Mouse (Mus musculus) left cerebral cortex, postnatal 36 days (tissue): ENCODE results near the gene Ltc4s. TPM values are rescaled to one million over a fixed set of nuclear protein-coding genes. Genes with fewer than 3 reads are reported as not detected.
A peak's percentile ranks its signal among the peaks of the same experiment; 100 is the strongest.

ENCODE experiments used
- DNase-seq, 2 experiments: peaks; one replicate each; pipeline ENCODE4 v3.0.0; 2021 to 2022; ENCODE audit warnings: low spot score in 2 of 2, mixed read lengths in 1 of 2
- intact Hi-C: fragments of 180-260 bp; cut with DNase I; formaldehyde crosslinking; loops from one replicate; pipeline ENCODE4 v1.15.1; 2025
- total RNA-seq, 2 experiments: library from RNA; stranded (reverse); gene quantifications; 2 replicates each; pipeline ENCODE4 v1.2.3; 2021

The Ltc4s gene
- total RNA-seq, 2 experiments from 2014 or later, result 7.7 to 10.9 TPM

DNA sequence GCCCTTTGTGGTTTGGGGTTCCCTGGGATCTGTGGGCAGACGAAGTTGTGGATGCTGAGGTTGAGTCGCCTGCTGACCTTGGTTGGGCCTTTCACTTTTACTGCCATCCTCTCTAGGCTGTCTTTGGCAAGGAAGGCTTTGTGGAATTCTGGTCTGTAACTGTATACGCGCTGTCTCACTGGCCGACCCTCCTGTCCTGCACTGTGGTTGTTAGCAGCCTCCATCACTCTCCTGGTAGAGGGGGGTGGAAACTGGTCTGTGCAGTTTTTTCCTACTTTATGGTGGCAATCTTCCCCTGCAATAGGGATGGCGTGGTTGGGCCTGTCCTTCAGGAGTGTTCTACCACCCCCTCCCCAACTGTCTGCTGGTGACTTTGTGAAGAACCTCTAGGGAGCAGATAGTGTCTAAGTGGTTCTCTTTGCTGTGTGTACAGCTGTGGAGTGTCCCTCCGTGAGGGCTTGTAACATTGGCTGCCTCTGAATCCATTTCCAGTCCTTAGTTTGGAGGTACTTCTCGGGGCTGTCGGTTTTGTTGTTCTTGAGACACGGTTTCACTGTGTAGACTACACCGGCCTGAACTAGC lies 14.4 kb upstream of the Ltc4s start:
- no peak for DNase-seq
- intact Hi-C loops, result no loop called here

DNA sequence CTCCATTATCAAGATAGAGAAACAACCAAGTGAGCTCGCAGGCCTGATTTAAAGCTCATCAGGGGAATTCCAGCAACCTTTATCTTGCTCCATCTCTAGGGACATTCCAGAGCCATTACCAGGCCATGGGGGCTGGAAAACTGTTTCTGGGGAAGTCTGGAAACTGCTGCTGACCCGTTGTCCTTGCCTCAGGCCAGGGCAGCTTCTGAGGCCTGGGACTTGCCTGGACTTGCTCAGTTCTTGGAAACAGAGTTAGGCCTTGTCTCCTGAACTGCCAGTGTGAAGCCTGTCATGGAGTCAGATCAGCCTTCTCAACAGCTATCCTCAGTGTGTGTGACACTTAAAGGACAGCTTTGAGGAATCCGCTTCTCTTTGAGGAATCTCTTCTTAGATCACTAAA lies 13.8 kb upstream of the Ltc4s start:
- intact Hi-C loops, result no loop called here
- DNase-seq, result no peak

DNA sequence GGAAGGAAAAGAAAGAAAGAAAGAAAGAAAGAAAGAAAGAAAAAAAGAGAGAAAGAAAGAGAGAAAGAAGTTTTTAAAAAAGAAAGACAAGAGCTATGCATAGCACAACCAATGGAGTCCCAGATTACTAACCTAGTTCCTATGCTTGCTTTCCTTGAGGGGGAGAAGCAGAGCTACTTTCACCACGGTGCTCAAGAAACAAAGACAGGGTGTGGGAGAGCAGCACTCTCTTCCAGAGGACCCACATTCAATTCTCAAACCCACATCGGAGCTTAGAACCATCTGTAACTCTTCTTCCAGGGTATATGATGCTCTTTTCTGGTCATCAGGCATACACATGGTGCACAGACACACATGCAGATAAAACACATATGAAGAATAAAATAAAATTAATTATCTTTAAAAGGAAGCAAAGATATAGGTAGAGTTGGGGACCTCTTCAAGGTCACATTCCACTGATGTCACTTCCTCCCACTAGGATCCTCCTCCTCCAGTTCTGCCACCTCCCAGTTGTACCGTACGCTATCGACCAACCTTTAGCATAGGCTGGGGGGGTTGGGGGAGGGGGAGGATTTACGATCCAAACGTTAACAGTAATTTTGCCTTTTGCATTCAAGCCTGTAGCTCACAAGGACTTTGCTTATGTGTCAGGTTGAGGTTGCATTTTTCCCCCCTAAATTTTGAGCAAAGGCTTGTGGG lies 10.2 kb upstream of the Ltc4s start:
- no peak for DNase-seq
- intact Hi-C loops, result no loop called here

DNA sequence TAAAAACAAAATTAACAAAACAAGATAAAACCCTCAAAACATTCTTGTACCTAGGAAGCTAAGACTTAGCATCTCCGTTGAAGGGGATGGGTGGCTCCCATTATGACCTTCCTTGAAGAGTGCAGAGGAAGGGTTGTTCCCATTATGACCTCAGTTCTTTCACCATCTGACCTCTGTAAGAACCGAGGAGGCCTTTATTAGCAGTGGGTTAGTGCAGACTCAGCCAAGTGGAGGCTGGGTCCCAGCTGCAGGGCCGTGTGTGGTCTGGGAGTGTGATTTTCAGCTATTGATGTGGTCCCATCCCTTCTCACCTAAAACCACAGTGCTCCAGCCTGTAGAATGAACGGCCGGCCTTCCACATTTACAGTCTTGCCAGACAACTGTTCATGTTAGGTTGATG lies 6.9 kb upstream of the Ltc4s start:
- DNase-seq, result no peak
- intact Hi-C loops, result no loop called here

DNA sequence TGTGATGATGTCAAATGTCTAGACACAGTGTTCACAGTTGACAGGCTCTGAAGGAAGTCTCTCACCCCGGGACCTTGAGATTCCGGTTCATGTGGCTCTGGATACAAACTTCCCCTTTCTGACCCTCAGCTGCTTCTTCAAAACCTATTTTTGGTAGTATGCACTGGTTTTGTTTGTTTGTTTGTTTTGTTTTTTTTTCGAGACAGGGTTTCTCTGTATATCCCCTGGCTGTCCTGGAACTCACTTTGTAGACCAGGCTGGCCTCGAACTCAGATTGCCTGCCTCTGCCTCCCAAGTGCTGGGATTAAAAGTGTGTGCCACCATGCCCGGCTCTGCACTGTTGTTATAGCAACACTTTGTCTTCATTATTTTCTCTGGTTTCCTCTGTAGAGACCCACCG lies 5.5 kb upstream of the Ltc4s start:
- no peak for DNase-seq
- intact Hi-C loops, result no loop called here

DNA sequence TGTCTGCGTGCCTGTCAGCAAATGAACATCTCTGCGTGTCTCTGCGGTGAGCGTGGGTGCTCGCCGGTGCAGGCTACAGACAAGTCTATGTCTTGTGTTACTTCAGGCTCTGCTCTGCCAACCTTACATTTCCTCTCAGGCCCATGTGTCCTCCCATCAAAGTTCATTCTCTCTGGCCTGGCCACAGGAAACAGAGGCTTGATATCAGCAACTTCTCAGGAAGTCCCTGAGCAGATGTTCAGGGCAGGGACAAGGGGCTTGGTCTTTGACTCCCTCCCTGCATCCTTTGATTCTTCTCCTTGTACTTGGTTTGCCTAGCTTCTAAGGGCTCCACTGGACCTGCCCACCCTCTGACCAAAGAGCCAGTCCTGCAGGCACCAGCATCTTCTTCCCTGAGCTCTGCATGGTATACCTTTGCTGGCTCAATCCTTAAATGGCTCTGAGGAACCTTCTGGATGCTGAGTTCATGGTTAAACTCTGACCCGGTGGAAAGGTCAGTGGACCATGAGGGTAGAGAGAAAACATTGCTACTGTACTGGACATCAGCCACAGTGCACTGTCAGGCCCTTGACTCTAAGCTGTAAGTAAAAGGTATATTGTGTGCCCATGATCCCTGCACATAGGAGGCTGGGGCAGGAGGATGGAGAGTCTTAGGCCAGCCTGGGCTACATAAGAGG lies 2.0 kb upstream of the Ltc4s start:
- intact Hi-C loops, result no loop called here
- no peak for DNase-seq

DNA sequence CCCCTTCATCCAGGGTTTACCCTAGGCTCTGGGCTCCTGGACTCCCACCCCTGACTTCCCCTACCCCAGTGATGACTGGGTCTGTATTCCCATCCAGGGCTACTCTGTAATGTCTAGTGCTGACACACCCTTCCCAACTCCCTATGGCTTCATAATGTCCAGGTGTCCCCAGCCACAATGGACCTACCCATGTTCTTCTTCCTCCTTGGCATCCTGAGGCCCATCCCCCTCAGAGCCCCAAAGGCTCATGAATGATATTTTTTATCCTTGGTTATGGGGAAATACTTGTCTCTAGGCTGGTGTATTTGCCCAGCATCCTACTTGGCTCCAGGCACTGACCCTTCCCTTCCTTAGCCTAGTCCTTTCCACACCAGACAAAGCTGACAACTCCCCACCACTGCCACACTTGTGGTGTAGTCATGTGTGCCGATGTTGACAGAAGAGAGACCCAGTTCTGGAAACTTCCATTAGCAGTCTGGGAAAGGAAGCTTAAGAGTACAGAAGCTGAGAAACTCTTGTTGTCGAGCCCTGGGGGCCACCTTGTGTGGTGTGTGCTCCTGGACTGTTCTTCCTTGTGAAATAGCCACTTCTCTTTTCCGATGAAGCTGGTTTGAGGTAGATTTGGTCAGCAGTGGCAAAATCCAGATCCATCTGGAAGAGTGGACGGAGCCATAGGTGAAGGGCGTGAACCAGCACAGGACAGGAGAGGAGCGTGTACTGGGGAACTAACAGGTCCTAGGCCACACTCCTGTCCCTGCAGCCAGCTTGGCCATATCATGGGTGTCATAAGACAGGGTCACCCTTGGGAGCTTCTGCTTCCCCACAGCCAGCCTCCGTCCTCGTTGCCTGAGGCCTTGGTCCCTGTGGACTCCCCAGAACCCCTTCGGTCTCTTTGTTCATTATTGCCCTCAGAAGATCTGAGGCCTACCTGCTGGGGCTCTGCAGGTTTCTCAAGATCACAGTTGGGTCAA lies 690 bp upstream of the Ltc4s start:
- intact Hi-C loops, result loop anchor here (5.0 kb wide), 1 partner anchor 53 kb away; the partner anchor contains the start of gene Maml1
- DNase-seq, result no peak

DNA sequence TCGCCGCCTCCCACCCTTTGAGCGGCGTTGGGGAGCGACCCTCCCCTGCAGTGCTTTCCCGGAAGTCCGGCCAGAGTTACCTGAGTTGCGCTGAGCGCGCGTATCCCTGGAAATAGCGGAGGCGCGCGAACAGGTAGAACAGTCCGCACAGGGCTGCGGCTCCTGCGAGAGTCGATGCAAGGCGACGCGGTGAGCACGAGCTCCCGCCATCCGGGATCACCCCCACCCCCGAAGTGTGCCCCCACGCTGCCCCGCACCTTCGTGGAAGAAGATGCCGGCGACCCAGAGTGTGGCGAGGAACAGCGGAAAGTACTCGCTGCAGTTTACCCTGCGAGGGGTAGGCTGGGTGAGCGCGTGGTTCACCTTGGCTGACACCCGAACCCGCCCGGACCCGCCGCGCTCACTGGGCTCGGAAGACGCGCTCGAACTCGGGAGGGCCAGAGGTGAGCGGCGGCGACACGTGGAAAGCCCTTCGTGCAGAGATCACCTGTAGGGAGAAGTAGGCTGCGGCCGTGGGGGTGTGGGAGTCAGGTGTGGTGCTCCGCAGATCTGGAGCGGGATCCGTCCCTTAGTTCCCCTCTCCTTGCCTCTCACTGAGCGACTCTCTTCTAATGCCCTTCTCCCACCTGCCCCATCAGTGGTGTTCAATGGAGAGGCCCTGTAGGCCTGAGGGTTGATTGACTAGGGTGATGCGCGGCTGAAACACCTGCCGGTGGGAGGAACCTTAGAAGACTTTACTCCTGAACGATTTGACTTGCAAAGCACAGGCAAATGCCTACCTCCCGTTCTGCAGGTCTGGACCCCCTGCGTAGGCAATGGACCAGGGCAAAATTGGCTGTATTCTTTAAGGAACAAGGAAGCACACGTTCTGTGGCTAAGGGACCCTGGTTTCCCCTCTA lies 1.2 kb downstream of the Ltc4s start:
- DNase-seq, result no peak
- intact Hi-C loops, result loop anchor here (5.0 kb wide), 1 partner anchor 55 kb away; the partner anchor contains the start of gene Maml1

DNA sequence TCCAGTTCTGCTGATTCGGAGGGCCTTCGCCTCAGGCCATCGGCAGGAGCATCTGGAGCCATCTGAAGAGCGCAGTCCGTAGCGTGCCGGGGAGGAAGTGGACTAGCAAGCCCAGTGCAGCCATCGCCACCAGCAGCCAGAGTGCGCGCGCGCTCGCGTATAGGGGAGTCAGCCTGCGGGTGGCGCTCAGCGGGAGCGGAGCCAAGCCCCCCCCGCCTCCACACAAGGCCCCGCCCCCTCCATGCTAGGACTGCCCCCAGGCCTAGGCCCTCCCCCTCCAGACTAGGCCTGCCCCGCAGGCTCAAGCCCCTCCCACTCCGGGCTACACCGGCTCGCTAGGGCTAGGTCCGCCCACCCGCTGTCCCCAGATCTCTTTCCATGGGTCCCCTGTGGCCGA lies 1.9 kb downstream of the Ltc4s start:
- peak; percentile 73 to 77 for DNase-seq
- intact Hi-C loops, result loop anchor here (5.0 kb wide), 1 partner anchor 56 kb away; the partner anchor contains the start of gene Maml1

DNA sequence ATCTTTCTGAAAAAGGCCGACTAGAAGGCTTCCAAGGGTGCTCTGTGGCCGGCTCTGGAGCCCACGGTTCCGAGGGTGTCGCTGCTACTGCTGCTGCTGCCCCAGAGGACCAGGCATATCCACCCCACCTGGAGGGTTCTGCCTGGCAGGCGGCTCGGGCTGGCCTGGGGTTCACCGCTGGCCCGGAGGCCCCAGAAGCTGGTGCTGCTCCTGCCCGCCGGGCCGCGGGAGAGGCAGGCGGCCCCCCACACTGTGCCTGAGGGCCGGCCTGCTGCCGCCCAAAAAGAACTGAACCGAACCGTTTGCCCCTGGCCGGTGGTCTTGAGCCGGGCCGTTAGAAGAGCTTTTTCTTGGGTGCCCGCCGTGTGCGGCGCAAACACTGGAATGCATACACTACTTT lies 3.8 kb downstream of the Ltc4s start:
- intact Hi-C loops, result loop anchor here (5.0 kb wide), 1 partner anchor 58 kb away; the partner anchor contains the start of gene Maml1

DNA sequence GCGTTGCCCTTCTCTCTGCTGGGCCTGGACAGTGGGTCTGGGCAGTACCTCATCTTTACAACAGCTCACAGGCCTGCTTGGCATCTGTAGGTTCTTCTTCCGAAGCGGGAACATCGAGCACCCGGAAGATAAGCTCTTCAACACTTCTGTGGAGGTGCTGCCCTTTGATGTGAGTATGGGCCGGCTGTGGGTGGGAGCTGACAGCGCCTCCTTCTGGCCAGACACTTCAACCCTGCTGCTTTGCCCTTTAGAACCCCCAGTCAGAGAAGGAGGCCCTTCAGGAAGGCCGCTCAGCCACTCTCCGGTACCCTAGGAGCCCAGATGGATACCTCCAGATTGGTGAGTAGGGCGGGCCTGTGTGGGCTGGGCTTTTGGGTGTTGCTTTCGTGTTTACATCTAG lies 4.4 kb downstream of the Ltc4s start:
- DNase-seq, result no peak
- intact Hi-C loops, result no loop called here

More for the DNA sequence above, 3.8 kb downstream of the Ltc4s start:
- DNase-seq, result no peak

DNA sequence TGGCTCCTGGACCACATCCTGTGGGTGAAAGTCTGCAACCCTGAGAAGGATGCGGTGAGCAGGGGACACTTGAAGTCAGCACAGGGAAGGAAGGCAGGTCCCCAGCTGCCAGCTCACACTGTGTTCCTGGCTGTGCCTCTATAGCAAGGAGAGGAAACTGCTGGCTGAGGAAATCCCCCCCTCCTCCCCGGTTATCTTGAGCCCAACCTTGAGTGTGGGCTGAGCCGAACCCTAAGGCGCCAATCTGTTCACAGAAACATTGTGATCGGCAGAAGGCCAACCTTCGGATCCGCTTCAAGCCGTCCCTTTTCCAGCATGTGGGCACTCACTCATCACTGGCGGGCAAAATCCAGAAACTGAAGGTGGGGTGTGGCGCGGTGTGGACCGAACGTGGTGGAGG lies 5.4 kb downstream of the Ltc4s start:
- intact Hi-C loops, result no loop called here
- DNase-seq, result peak in 1 of 2 experiments; percentile 73

DNA sequence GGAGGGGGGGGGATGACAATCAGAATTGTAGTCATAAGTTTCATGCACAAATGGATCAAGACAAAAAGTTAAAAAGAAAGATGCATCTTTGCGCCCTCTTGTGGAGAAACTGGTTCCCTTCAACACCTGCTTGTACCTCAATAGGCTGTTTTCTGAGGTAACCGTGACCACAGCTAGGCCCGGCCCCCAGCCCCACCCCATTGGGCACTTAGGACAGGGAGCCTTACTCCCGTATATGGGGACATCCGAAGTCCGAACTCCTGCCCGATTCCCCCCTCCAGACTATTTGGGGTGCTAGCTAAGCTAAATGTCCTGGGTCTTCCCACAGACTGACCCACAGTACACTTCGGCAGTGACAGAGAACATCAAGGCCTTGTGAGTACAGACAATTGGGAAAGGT lies 7.0 kb downstream of the Ltc4s start:
- intact Hi-C loops, result no loop called here
- peak in 1 of 2 experiments; percentile 53 for DNase-seq

DNA sequence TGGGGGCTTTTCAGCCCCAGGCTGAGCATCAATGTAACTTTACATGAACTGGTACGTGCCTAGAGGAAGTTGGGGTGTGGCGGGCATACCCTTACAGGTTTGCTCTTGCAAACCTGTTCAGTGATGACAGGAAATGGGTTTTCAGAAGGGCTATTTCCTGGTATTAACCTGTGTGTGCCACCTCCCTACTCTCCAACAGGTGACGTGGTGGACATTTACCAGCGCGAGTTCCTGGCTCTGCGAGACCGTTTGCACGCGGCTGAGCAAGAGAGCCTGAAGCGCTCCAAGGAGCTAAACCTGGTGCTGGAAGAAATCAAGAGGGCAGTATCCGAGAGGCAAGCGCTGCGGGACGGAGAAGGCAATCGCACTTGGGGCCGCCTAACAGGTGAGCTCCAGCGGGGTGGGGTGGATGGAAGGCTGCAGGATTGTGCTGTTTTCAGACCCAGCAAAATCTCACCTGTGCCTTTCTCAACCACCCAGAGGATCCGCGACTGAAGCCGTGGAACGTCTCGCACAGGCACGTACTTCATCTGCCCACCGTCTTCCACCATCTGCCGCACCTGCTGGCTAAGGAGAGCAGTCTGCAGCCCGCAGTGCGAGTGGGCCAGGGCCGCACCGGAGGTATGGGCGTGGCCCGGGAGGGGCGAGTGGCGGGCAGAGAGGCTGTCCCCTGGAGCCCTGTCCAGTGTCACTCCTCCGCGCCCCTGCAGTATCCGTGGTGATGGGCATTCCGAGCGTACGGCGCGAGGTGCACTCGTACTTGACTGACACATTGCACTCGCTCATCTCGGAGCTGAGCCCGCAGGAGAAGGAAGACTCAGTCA lies 7.7 kb downstream of the Ltc4s start:
- no peak for DNase-seq
- intact Hi-C loops, result no loop called here

DNA sequence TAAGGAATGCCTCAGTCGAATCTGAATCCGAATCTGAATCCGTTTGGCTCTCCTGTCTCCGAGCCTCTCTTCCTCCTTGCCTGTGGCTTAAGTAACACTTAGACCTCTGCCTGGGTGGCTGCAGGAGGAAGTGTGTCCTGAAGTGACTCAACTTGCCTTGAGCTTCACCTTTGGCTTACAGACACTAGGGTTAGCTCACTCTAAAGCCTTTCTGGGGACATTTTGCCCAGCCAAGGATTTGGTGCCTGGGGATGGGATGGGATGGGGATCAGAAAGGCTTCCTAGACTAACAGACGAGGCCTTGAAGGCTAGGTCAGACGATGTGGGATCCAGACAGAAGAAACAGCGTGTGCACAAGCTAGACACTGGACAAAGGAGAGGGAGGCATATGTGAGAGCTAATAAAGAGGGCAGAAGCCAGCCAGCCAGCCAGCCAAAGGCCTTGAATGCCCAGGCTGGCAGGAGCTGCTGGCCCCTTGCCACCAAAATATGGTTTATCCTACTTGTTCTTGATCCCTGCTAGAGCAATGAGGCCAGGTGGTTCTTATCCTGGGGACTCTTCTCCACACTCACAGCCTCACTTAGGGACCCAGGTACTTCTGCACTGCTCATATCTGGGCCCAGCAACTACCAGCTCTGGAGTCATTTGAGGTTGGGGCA lies 9.0 kb downstream of the Ltc4s start:
- intact Hi-C loops, result loop anchor here (5.0 kb wide), 1 partner anchor 33 kb away; no protein-coding TSS in a partner anchor
- no peak for DNase-seq

DNA sequence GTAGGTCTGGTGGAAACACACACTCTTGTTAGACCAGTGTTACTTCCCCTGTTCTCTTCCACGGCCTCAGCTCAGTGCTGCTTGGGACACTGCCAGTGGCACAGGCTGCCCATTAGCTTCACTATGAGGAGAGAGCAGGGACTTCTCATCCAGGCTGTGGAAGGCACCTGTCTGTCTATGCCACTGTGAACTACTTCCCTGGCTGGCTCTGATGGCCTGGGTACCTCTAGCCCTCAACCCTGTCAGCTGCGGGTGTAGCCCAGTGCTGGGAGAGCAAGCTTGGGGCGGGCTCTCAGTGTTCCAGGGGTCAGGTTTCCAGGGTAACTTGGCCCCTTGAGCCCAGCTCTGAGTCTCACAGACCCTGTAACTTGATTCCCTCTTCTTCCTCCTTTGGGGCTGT lies 9.6 kb downstream of the Ltc4s start:
- DNase-seq, result no peak
- intact Hi-C loops, result loop anchor here (5.0 kb wide), 1 partner anchor 34 kb away; no protein-coding TSS in a partner anchor

DNA sequence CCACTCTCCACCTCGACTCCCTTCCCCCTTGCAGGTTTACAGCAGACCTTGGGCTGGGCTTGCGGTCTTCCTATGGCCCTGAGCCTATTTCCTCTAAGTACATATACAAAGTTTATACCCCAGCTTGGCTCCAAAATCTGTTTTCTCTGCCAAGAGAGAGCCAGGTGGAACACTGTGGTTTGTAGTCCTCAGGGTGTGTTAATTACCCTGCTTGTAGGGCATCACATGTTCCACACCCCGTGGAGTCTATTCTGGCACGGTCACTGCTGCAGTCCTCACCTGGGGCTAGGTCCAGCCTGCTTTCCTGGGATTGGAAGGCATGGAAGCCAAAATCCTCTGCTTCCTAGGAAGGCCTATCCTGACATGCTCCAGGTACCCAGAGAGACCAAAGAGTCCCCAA lies 10.7 kb downstream of the Ltc4s start:
- DNase-seq, result no peak
- intact Hi-C loops, result loop anchor here (5.0 kb wide), 1 partner anchor 35 kb away; no protein-coding TSS in a partner anchor
